Mouse (Mus musculus): Measurements from ENCODE around the gene Otulin.

- TF ChIP-seq CTCF (IDR thresholded peaks at IDR 0.05; ENCODE audit: borderline replicate concordance, extremely low read depth, insufficient read depth, insufficient read length) = no peak
- TF ChIP-seq POLR2A (IDR thresholded peaks at IDR 0.05; ENCODE audit: borderline replicate concordance, extremely low read depth, insufficient read depth, insufficient read length, poor library complexity, severe bottlenecking) = no peak
These were observed 48.0 kb upstream of the Otulin start for GRCm38 (mm10) chr15:27678511-27678910.
